Mouse (Mus musculus): ENCODE data around the gene Gemin2.
A peak's percentile ranks its signal among the peaks of the same experiment; 100 is the strongest.
"Not testable (repeated sequence)": the region's sequence is repeated elsewhere in the genome, so short reads cannot be mapped to it uniquely, and the experiment has no call there.

Gemin2 gene

GRCm38 (mm10) chr12:59058242-59058641, 45.0 kb downstream of the Gemin2 start:
- DNase-seq (ENCODE audit: low read depth, low spot score) = not testable (repeated sequence)

GRCm38 (mm10) chr12:59060322-59060721, 47.1 kb downstream of the Gemin2 start:
- no peak for DNase-seq (ENCODE audit: low read depth, low spot score)

- peak; percentile 58 for DNase-seq (ENCODE audit: low read depth, low spot score)
These were observed 47.9 kb downstream of the Gemin2 start, which contains the start of gene Trappc6b for GRCm38 (mm10) chr12:59060993-59061595. TSS of gene Trappc6b (minus strand) at chr12:59061472.

GRCm38 (mm10) chr12:59064837-59065236, 51.6 kb downstream of the Gemin2 start:
- DNase-seq (ENCODE audit: low read depth, low spot score) = no peak

GRCm38 (mm10) chr12:59065776-59066175, 52.6 kb downstream of the Gemin2 start:
- DNase-seq (ENCODE audit: low read depth, low spot score) = no peak

GRCm38 (mm10) chr12:59066448-59067077, 53.4 kb downstream of the Gemin2 start, which contains the start of gene Pnn:
TSS of gene Pnn (plus strand) at chr12:59066884.
- peak; percentile 90 for DNase-seq (ENCODE audit: low read depth, low spot score)

- no peak for DNase-seq (ENCODE audit: low read depth, low spot score)
These were observed 53.9 kb downstream of the Gemin2 start for GRCm38 (mm10) chr12:59067095-59067494.

GRCm38 (mm10) chr12:59068791-59069190, 55.6 kb downstream of the Gemin2 start:
- DNase-seq (ENCODE audit: low read depth, low spot score) = no peak

GRCm38 (mm10) chr12:59072286-59072685, 59.1 kb downstream of the Gemin2 start:
- no peak for DNase-seq (ENCODE audit: low read depth, low spot score)

- DNase-seq (ENCODE audit: low read depth, low spot score) = no peak
These were observed 60.9 kb downstream of the Gemin2 start for GRCm38 (mm10) chr12:59074052-59074451.

- DNase-seq (ENCODE audit: low read depth, low spot score) = no peak
These were observed 63.8 kb downstream of the Gemin2 start for GRCm38 (mm10) chr12:59076996-59077395.

GRCm38 (mm10) chr12:59077883-59078282, 64.7 kb downstream of the Gemin2 start:
- DNase-seq (ENCODE audit: low read depth, low spot score) = no peak

All from c-Kit-negative CD71-positive TER-119-positive erythroid progenitor cells, embryonic 14.5 days (primary cell).